Mouse (Mus musculus): Measurements from ENCODE around the gene A630023A22Rik. TPM values are rescaled to one million over a fixed set of nuclear protein-coding genes. Genes with fewer than 3 reads are reported as not detected.

A630023A22Rik gene
- not detected for total RNA-seq (2021)
- long read RNA-seq, experiment 1 = 0 reads
- long read RNA-seq, experiment 2 = 0 reads

GRCm38 (mm10) chr14:34102601-34103000 lies at the start of gene A630023A22Rik:
Gene A630023A22Rik (minus strand): TSS chr14:34102754.
- DNase-seq = no peak
- intact Hi-C loops (cut with DNase I; ENCODE audit: low total_unique reads) = loop anchor here (2.0 kb wide), 1 partner anchor 22 kb away; no protein-coding TSS in a partner anchor

GRCm38 (mm10) chr14:34152342-34152741 lies 49.8 kb upstream of the A630023A22Rik start, which contains the start of gene Npy4r:
Gene Npy4r (minus strand): TSS chr14:34152489.
- intact Hi-C loops (cut with DNase I; ENCODE audit: low total_unique reads) = loop anchor here (2.0 kb wide), 1 partner anchor 46 kb away; no protein-coding TSS in a partner anchor
- peak; percentile 60 for DNase-seq

GRCm38 (mm10) chr14:34142915-34143314 lies 40.4 kb upstream of the A630023A22Rik start:
- no peak for DNase-seq
- intact Hi-C loops (cut with DNase I; ENCODE audit: low total_unique reads) = no loop called here

GRCm38 (mm10) chr14:34142316-34142715 lies 39.8 kb upstream of the A630023A22Rik start:
- no peak for DNase-seq
- intact Hi-C loops (cut with DNase I; ENCODE audit: low total_unique reads) = no loop called here

GRCm38 (mm10) chr14:34139671-34140664 lies 37.4 kb upstream of the A630023A22Rik start:
- DNase-seq = no peak
- intact Hi-C loops (cut with DNase I; ENCODE audit: low total_unique reads) = no loop called here

GRCm38 (mm10) chr14:34135391-34135790 lies 32.8 kb upstream of the A630023A22Rik start:
- intact Hi-C loops (cut with DNase I; ENCODE audit: low total_unique reads) = no loop called here
- no peak for DNase-seq

GRCm38 (mm10) chr14:34131216-34131615 lies 28.7 kb upstream of the A630023A22Rik start:
- no peak for DNase-seq
- intact Hi-C loops (cut with DNase I; ENCODE audit: low total_unique reads) = no loop called here

- intact Hi-C loops (cut with DNase I; ENCODE audit: low total_unique reads) = no loop called here
- DNase-seq = no peak
Measured at GRCm38 (mm10) chr14:34121691-34122090, 19.1 kb upstream of the A630023A22Rik start.

- intact Hi-C loops (cut with DNase I; ENCODE audit: low total_unique reads) = no loop called here
- DNase-seq = no peak
Measured at GRCm38 (mm10) chr14:34120923-34121351, 18.4 kb upstream of the A630023A22Rik start.

GRCm38 (mm10) chr14:34120016-34120910 lies 17.7 kb upstream of the A630023A22Rik start:
- intact Hi-C loops (cut with DNase I; ENCODE audit: low total_unique reads) = no loop called here

GRCm38 (mm10) chr14:34119046-34119723 lies 16.6 kb upstream of the A630023A22Rik start:
- DNase-seq = no peak
- intact Hi-C loops (cut with DNase I; ENCODE audit: low total_unique reads) = no loop called here

More at GRCm38 (mm10) chr14:34120016-34120910, 17.7 kb upstream of the A630023A22Rik start:
- DNase-seq = no peak

- DNase-seq = no peak
- intact Hi-C loops (cut with DNase I; ENCODE audit: low total_unique reads) = no loop called here
Measured at GRCm38 (mm10) chr14:34114311-34114710, 11.8 kb upstream of the A630023A22Rik start.

- intact Hi-C loops (cut with DNase I; ENCODE audit: low total_unique reads) = loop anchor here (2.0 kb wide), 1 partner anchor 45 kb away; the partner anchor contains the start of gene Npy4r
- no peak for DNase-seq
Measured at GRCm38 (mm10) chr14:34107594-34107993, 5.0 kb upstream of the A630023A22Rik start.

GRCm38 (mm10) chr14:34106389-34107062 lies 4.0 kb upstream of the A630023A22Rik start:
- DNase-seq = peak; percentile 53
- intact Hi-C loops (cut with DNase I; ENCODE audit: low total_unique reads) = loop anchor here (2.0 kb wide), 1 partner anchor 46 kb away; the partner anchor contains the start of gene Npy4r

GRCm38 (mm10) chr14:34104892-34105291 lies 2.3 kb upstream of the A630023A22Rik start:
- intact Hi-C loops (cut with DNase I; ENCODE audit: low total_unique reads) = no loop called here

GRCm38 (mm10) chr14:34103855-34104254 lies 1.3 kb upstream of the A630023A22Rik start:
- no peak for DNase-seq
- intact Hi-C loops (cut with DNase I; ENCODE audit: low total_unique reads) = loop anchor here (2.0 kb wide), 1 partner anchor 23 kb away; no protein-coding TSS in a partner anchor

More at GRCm38 (mm10) chr14:34104892-34105291, 2.3 kb upstream of the A630023A22Rik start:
- peak; percentile 74 for DNase-seq

- no peak for DNase-seq
- intact Hi-C loops (cut with DNase I; ENCODE audit: low total_unique reads) = no loop called here
Measured at GRCm38 (mm10) chr14:34096161-34096560, 6.4 kb downstream of the A630023A22Rik start.

GRCm38 (mm10) chr14:34092856-34093255 lies 9.7 kb downstream of the A630023A22Rik start:
- intact Hi-C loops (cut with DNase I; ENCODE audit: low total_unique reads) = no loop called here
- DNase-seq = no peak
